Mouse (Mus musculus): Measurements from ENCODE around the gene Nmral1. TPM values are rescaled to one million over a fixed set of nuclear protein-coding genes. Genes with fewer than 3 reads are reported as not detected.
A peak's percentile ranks its signal among the peaks of the same experiment; 100 is the strongest.
"Not testable (repeated sequence)": the region's sequence is repeated elsewhere in the genome, so short reads cannot be mapped to it uniquely, and the experiment has no call there.

Nmral1 gene
- 88.8 and 94.4 TPM in 2 replicates for polyA plus RNA-seq (2015; fragmentation: Nextera tagmentation; extraction: Ambion mirVana)

GRCm38 (mm10) chr16:4718753-4719518 is at the start of gene Nmral1:
Gene Nmral1 (minus strand): TSS chr16:4719356.
- H3K4me3 ChIP-seq (replicated peaks; ENCODE audit: low read length), result peak within 1 kb of the TSS; percentile 59
- H3K27me3 ChIP-seq (replicated peaks; ENCODE audit: control insufficient read depth, insufficient read depth, low read length), result no peaks in the 10 kb centered on the region
- H3K9ac ChIP-seq (replicated peaks; ENCODE audit: low read depth, low read length), result peak within 1 kb of the TSS; percentile 73
- H3K4me1 ChIP-seq (replicated peaks; ENCODE audit: control insufficient read depth, insufficient read depth, low read length), result peaks cover 7% of the 10 kb centered on the region
- ATAC-seq, result peak; percentile 88
- peaks cover 4% of the 10 kb centered on the region; the same call in 1 of the 2 replicates for H3K36me3 ChIP-seq (ENCODE audit: control insufficient read depth, insufficient read depth)
- peak within 1 kb of the TSS; percentile 71 for H3K4me2 ChIP-seq (ENCODE audit: low read length)
- no peaks in the 10 kb centered on the region for H3K9me3 ChIP-seq (ENCODE audit: control insufficient read depth, low read length)
- H3K27ac ChIP-seq (ENCODE audit: low read length), result peak within 1 kb of the TSS; percentile 80
- 15% methylated on average over 33 of the region's 33 CpGs for WGBS

GRCm38 (mm10) chr16:4768719-4769118 is 49.6 kb upstream of the Nmral1 start:
- WGBS, result 97% methylated on average over 5 of the region's 5 CpGs
- Histone ChIP-seq H3K36me3 (ENCODE audit: control insufficient read depth, insufficient read depth) (peaks cover 48% of the 10 kb centered on the region), H3K4me3 (replicated peaks; ENCODE audit: low read length) (no peak overlapping the region), H3K27me3 (replicated peaks; ENCODE audit: control insufficient read depth, insufficient read depth, low read length) (no peaks in the 10 kb centered on the region), H3K27ac (ENCODE audit: low read length) (no peak overlapping the region), H3K4me1 (replicated peaks; ENCODE audit: control insufficient read depth, insufficient read depth, low read length) (peaks cover 8% of the 10 kb centered on the region), H3K9me3 (ENCODE audit: control insufficient read depth, low read length) (no peaks in the 10 kb centered on the region), H3K4me2 (ENCODE audit: low read length) (no peak overlapping the region), H3K9ac (replicated peaks; ENCODE audit: low read depth, low read length) (no peak overlapping the region)
- ATAC-seq, result no peak

DNA sequence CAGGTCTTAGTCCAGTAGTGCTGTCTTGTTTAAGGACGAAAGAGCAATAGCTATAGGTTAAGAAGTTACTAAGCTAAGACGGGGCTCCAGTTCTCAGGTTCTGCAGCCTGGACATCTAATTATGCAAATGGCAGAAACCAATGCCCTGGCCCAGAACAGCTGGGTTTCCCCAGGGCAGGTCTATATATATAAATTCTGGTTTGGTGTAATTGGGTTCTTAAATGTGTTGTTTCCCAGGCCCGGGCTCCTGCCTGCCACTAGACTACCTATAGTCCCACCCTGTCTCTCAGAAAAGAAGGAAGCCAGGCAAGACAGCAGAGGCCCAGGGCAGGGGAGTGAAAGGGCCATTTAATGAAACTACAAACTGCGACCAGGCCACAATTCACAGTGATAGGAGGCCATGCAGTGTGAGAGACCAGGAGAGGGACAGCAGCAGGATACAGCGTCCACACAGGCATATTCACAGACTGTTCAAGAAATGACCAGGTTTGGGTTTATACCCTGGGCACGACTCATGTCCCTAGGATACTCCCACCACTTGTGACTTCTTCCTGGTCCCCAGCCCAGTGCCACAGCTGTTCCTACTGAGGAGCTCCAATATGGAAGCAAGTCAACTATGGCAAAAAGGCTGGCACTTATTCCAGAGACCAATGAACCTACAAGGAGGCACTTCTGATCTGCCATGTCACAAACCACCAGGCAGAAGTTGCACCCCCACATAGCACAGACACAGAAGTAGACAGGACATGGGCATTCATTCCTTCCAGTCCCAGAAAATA is 48.0 kb upstream of the Nmral1 start:
- H3K9me3 ChIP-seq (ENCODE audit: control insufficient read depth, low read length), result no peaks in the 10 kb centered on the region
- no peak overlapping the region for H3K9ac ChIP-seq (replicated peaks; ENCODE audit: low read depth, low read length)
- WGBS, result 88% methylated on average over 6 of the region's 6 CpGs
- no peak overlapping the region for H3K4me2 ChIP-seq (ENCODE audit: low read length)
- H3K27ac ChIP-seq (ENCODE audit: low read length), result no peak overlapping the region
- no peak for ATAC-seq
- H3K27me3 ChIP-seq (replicated peaks; ENCODE audit: control insufficient read depth, insufficient read depth, low read length), result no peaks in the 10 kb centered on the region
- H3K4me3 ChIP-seq (replicated peaks; ENCODE audit: low read length), result no peak overlapping the region
- H3K4me1 ChIP-seq (replicated peaks; ENCODE audit: control insufficient read depth, insufficient read depth, low read length), result no peaks in the 10 kb centered on the region; the same call in 1 of the 2 replicates
- peaks cover 50% of the 10 kb centered on the region for H3K36me3 ChIP-seq (ENCODE audit: control insufficient read depth, insufficient read depth)

DNA sequence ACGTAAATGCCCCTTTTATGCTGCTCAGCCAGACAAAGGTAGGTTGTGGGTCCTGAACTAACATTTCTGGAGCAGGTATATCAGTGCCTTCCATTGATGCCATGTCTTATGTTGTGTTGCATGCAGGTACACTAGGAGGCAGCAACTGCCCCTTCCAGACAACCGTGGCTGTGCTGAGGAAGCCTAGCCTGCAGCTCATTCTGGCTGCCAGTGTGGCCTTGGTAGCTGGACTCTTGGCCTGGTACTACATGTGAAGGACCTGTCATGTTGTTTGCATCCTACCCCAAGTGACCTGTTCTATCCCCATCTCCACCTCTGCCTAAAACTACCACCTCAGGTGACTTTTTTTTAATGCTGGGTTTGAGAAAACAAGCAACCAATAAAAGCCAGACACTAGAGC is 46.7 kb upstream of the Nmral1 start:
- no peaks in the 10 kb centered on the region for H3K4me1 ChIP-seq (replicated peaks; ENCODE audit: control insufficient read depth, insufficient read depth, low read length)
- ATAC-seq, result no peak

GRCm38 (mm10) chr16:4763276-4763675 is 44.1 kb upstream of the Nmral1 start:
- Histone ChIP-seq H3K36me3 (ENCODE audit: control insufficient read depth, insufficient read depth) (peaks cover 30% of the 10 kb centered on the region), H3K4me3 (replicated peaks; ENCODE audit: low read length) (no peak overlapping the region), H3K9me3 (ENCODE audit: control insufficient read depth, low read length) (no peaks in the 10 kb centered on the region), H3K4me1 (replicated peaks; ENCODE audit: control insufficient read depth, insufficient read depth, low read length) (no peaks in the 10 kb centered on the region), H3K9ac (replicated peaks; ENCODE audit: low read depth, low read length) (no peak overlapping the region), H3K27me3 (replicated peaks; ENCODE audit: control insufficient read depth, insufficient read depth, low read length) (no peaks in the 10 kb centered on the region), H3K27ac (ENCODE audit: low read length) (no peak overlapping the region), H3K4me2 (ENCODE audit: low read length) (no peak overlapping the region)
- ATAC-seq, result peak; percentile 50; the same call in 1 of the 2 replicates
- 49% methylated on average over 2 of the region's 2 CpGs for WGBS

More for the DNA sequence above, 46.7 kb upstream of the Nmral1 start:
- no peaks in the 10 kb centered on the region for H3K27me3 ChIP-seq (replicated peaks; ENCODE audit: control insufficient read depth, insufficient read depth, low read length)
- H3K36me3 ChIP-seq (ENCODE audit: control insufficient read depth, insufficient read depth), result peaks cover 50% of the 10 kb centered on the region
- H3K4me2 ChIP-seq (ENCODE audit: low read length), result no peak overlapping the region
- H3K9me3 ChIP-seq (ENCODE audit: control insufficient read depth, low read length), result no peaks in the 10 kb centered on the region
- H3K27ac ChIP-seq (ENCODE audit: low read length), result no peak overlapping the region
- no peak overlapping the region for H3K9ac ChIP-seq (replicated peaks; ENCODE audit: low read depth, low read length)
- no peak overlapping the region for H3K4me3 ChIP-seq (replicated peaks; ENCODE audit: low read length)
- WGBS, result 86% methylated on average over 2 of the region's 2 CpGs

- H3K9ac ChIP-seq (replicated peaks; ENCODE audit: low read depth, low read length), result no peak overlapping the region
- peaks cover 21% of the 10 kb centered on the region for H3K36me3 ChIP-seq (ENCODE audit: control insufficient read depth, insufficient read depth)
- ATAC-seq, result no peak
- no peak overlapping the region for H3K4me2 ChIP-seq (ENCODE audit: low read length)
- peaks cover 1% of the 10 kb centered on the region for H3K4me1 ChIP-seq (replicated peaks; ENCODE audit: control insufficient read depth, insufficient read depth, low read length)
- H3K9me3 ChIP-seq (ENCODE audit: control insufficient read depth, low read length), result no peaks in the 10 kb centered on the region
- no peak overlapping the region for H3K27ac ChIP-seq (ENCODE audit: low read length)
- H3K4me3 ChIP-seq (replicated peaks; ENCODE audit: low read length), result no peak overlapping the region
- H3K27me3 ChIP-seq (replicated peaks; ENCODE audit: control insufficient read depth, insufficient read depth, low read length), result no peaks in the 10 kb centered on the region
- 96% methylated on average over 4 of the region's 4 CpGs for WGBS
Measured at GRCm38 (mm10) chr16:4762437-4762836, 43.3 kb upstream of the Nmral1 start.

- not testable (repeated sequence) for H3K36me3 ChIP-seq (ENCODE audit: control insufficient read depth, insufficient read depth); H3K9me3 ChIP-seq (ENCODE audit: control insufficient read depth, low read length); H3K27me3 ChIP-seq (replicated peaks; ENCODE audit: control insufficient read depth, insufficient read depth, low read length); H3K4me1 ChIP-seq (replicated peaks; ENCODE audit: control insufficient read depth, insufficient read depth, low read length)
- Histone ChIP-seq H3K4me2 (ENCODE audit: low read length) (peak overlapping the region; percentile 52), H3K9ac (replicated peaks; ENCODE audit: low read depth, low read length) (peak overlapping the region; percentile 63), H3K27ac (ENCODE audit: low read length) (peak overlapping the region; percentile 66), H3K4me3 (replicated peaks; ENCODE audit: low read length) (peak overlapping the region; percentile 47)
- WGBS, result 3% methylated on average over 30 of the region's 42 CpGs
- peak; percentile 87 for ATAC-seq
Measured at GRCm38 (mm10) chr16:4756660-4757335, 37.6 kb upstream of the Nmral1 start.

- ATAC-seq, result no peak
- no peak overlapping the region for H3K9ac ChIP-seq (replicated peaks; ENCODE audit: low read depth, low read length)
- peaks cover 3% of the 10 kb centered on the region for H3K4me1 ChIP-seq (replicated peaks; ENCODE audit: control insufficient read depth, insufficient read depth, low read length)
- H3K27me3 ChIP-seq (replicated peaks; ENCODE audit: control insufficient read depth, insufficient read depth, low read length), result no peaks in the 10 kb centered on the region
- H3K4me3 ChIP-seq (replicated peaks; ENCODE audit: low read length), result no peak overlapping the region
- H3K36me3 ChIP-seq (ENCODE audit: control insufficient read depth, insufficient read depth), result no peaks in the 10 kb centered on the region
- no peaks in the 10 kb centered on the region for H3K9me3 ChIP-seq (ENCODE audit: control insufficient read depth, low read length)
- whole genome bisulfite sequencing, result 87% methylated on average over 3 of the region's 3 CpGs
- no peak overlapping the region for H3K4me2 ChIP-seq (ENCODE audit: low read length)
- no peak overlapping the region for H3K27ac ChIP-seq (ENCODE audit: low read length)
Measured at GRCm38 (mm10) chr16:4754045-4754444, 34.9 kb upstream of the Nmral1 start.

- Histone ChIP-seq H3K4me3 (replicated peaks; ENCODE audit: low read length) (no peak overlapping the region), H3K27ac (ENCODE audit: low read length) (no peak overlapping the region), H3K36me3 (ENCODE audit: control insufficient read depth, insufficient read depth) (no peaks in the 10 kb centered on the region), H3K9ac (replicated peaks; ENCODE audit: low read depth, low read length) (no peak overlapping the region), H3K27me3 (replicated peaks; ENCODE audit: control insufficient read depth, insufficient read depth, low read length) (no peaks in the 10 kb centered on the region), H3K4me1 (replicated peaks; ENCODE audit: control insufficient read depth, insufficient read depth, low read length) (no peaks in the 10 kb centered on the region; the same call in 1 of the 2 replicates), H3K4me2 (ENCODE audit: low read length) (no peak overlapping the region), H3K9me3 (ENCODE audit: control insufficient read depth, low read length) (no peaks in the 10 kb centered on the region)
- WGBS, result 95% methylated on average over 3 of the region's 3 CpGs
- ATAC-seq, result no peak
Measured at GRCm38 (mm10) chr16:4752155-4752554, 33.0 kb upstream of the Nmral1 start.
